ENCODE assay signal across 8 mouse cellular contexts in the genomic region with DNA sequence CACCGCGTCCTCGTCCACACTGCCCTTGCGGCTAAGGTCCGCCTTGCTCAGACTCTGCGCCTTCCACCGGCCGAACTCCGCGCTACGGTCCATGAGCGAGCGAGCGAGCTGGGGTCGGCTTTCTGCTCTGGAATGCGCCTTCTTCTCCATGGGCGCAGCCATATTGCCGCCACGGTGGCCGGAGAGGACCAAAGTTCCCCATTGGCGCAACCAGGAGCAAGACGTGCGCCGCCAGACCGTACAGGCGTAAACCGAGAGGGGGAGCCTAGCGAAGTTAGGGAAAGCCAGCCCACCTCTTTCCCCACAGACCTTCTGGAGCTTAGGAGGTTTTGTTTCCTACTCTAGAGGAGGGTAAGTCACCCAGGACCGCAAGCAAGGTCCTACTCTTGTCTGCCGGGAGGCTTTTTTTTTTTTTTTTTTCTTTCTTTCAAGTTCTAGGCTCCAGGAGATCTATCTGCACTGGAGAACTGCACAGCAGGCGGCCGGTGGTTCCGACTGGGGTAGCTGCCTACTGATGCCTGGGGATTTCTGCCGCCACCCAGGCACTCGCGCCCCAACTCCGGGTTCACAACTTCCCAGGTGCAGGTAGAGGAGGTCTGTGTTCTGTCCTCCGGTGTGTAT. TPM values are rescaled to one million over a fixed set of nuclear protein-coding genes. Genes with fewer than 3 reads are reported as not detected.
DNase-seq lines count a peak whose midpoint lies in the region; ATAC-seq and TF ChIP-seq lines count a peak whose summit lies in the region.

A gene (minus strand): TSS at position 171 of the 621 bp plus-strand sequence.

- no peak; the same call in 1 of the 2 replicates for TF ChIP-seq POLR2A in lung, adult 2 months (IDR thresholded peaks at IDR 0.05; ENCODE audit: borderline replicate concordance, extremely low read depth, low read depth, low read length)

- H3K4me1 ChIP-seq in ES-E14 (ENCODE audit: control insufficient read depth in 2 of 2, insufficient read depth in 2 of 2, low read length in 2 of 2, poor library complexity in 1 of 2), result no peaks in the 10 kb centered on the region
- H3K4me1 ChIP-seq in forebrain, embryonic 15.5 days, result peaks cover 10% of the 10 kb centered on the region
- H3K4me1 ChIP-seq in lung, adult 2 months (ENCODE audit: control insufficient read depth, insufficient read depth, low read length), result peaks cover 6% of the 10 kb centered on the region; the same call in 1 of the 2 replicates

- intact Hi-C loops in heart, postnatal 25 days (cut with DNase I), result loop anchor here (10.0 kb wide), 1 partner anchor 498 kb away; a partner anchor contains a TSS

- peaks cover 16% of the 10 kb centered on the region for H3K36me3 ChIP-seq in ES-E14 (ENCODE audit: control insufficient read depth, insufficient read depth, low read length, poor library complexity, severe bottlenecking)
- peaks cover 20% of the 10 kb centered on the region for H3K36me3 ChIP-seq in forebrain, embryonic 15.5 days

- peak within 1 kb of the TSS; percentile 94 to 99 for H3K4me3 ChIP-seq in ES-E14 (ENCODE audit: insufficient read depth in 1 of 2, low read depth in 1 of 2, low read length in 2 of 2, poor library complexity in 1 of 2, severe bottlenecking in 1 of 2)
- H3K4me3 ChIP-seq in forebrain, embryonic 15.5 days, result peak within 1 kb of the TSS; percentile 76
- peak within 1 kb of the TSS; percentile 80 for H3K4me3 ChIP-seq in lung, adult 2 months (replicated peaks; ENCODE audit: extremely low read depth, low read depth, low read length)

- peak within 1 kb of the TSS; percentile 88 for H3K27ac ChIP-seq in ES-E14 (ENCODE audit: insufficient read depth, low read depth, low read length, poor library complexity, severe bottlenecking)
- H3K27ac ChIP-seq in forebrain, embryonic 15.5 days (replicated peaks), result peak within 1 kb of the TSS; percentile 90

- peak; percentile 97 for ATAC-seq in forebrain, embryonic 15.5 days (replicated peaks)
- peak; percentile 88 for ATAC-seq in neutrophil, adult 5-6 weeks (ENCODE audit: extremely low read depth, insufficient number of reproducible peaks, low FRiP score, poor library complexity, severe bottlenecking)

- peak; percentile 50 for TF ChIP-seq CTCF in lung, adult 2 months (IDR thresholded peaks at IDR 0.05; ENCODE audit: insufficient read depth, low read length)

- peak; percentile 85 for DNase-seq in ES-E14 (ENCODE audit: low read depth, low spot score)
- peak; percentile 94 for DNase-seq in cerebellum, adult 11-12 months
- peak; percentile 89 for DNase-seq in heart, postnatal 25 days (ENCODE audit: low spot score)
- peak; percentile 95 to 99 for DNase-seq in layer of hippocampus, adult 18-20 months (ENCODE audit: low spot score in 2 of 2)
- DNase-seq in lung, adult 2 months, result peak; percentile 99
- DNase-seq in thymus, adult 18-20 months, result peak; percentile 89 to 91

- under 1% methylated on average over 38 of the region's 38 CpGs for WGBS in forebrain, embryonic 15.5 days
- WGBS in lung, adult 2 months, result under 1% methylated on average over 38 of the region's 38 CpGs

- H3K9ac ChIP-seq in ES-E14 (ENCODE audit: insufficient read depth, low read depth, low read length, poor library complexity, severe bottlenecking), result peak within 1 kb of the TSS; percentile 97
- H3K9ac ChIP-seq in forebrain, embryonic 15.5 days (replicated peaks), result peak within 1 kb of the TSS; percentile 75

- no peaks in the 10 kb centered on the region for H3K27me3 ChIP-seq in forebrain, embryonic 15.5 days

- no peaks in the 10 kb centered on the region for H3K9me3 ChIP-seq in ES-E14 (ENCODE audit: control insufficient read depth, insufficient read depth, low read depth, low read length)
- no peaks in the 10 kb centered on the region for H3K9me3 ChIP-seq in forebrain, embryonic 15.5 days

- peak within 1 kb of the TSS; percentile 57 for H3K4me2 ChIP-seq in forebrain, embryonic 15.5 days (replicated peaks)

- in situ Hi-C loops in ES-E14 (cut with MboI; ENCODE audit: low sequenced_read_pairs in 2 of 2, unreplicated experiment in 2 of 2), result no loop called here

TF ChIP-seq in ES-E14, 5 proteins besides CTCF, POLR2A, EP300 and RAD21:
- no peak for TF ChIP-seq CHD2 (IDR thresholded peaks at IDR 0.05; ENCODE audit: low read depth, low read length)
- TF ChIP-seq ZNF384 (IDR thresholded peaks at IDR 0.05; ENCODE audit: low read depth, low read length), result peak; percentile 58; the same call in 1 of the 2 replicates
- peak; percentile 83 for TF ChIP-seq HCFC1 (IDR thresholded peaks at IDR 0.05; ENCODE audit: borderline replicate concordance, insufficient read depth, low read length)
- TF ChIP-seq MAFK (IDR thresholded peaks at IDR 0.05; ENCODE audit: insufficient read depth, low read depth, low read length), result no peak
- 0 out of 2 replicates have a peak, but pooled peaks have one; percentile 2 for TF ChIP-seq ZC3H11A (IDR thresholded peaks at IDR 0.05; ENCODE audit: borderline replicate concordance, low read depth, low read length)

RNA-seq across cellular contexts. Expression of the gene that starts here (rescaled TPM):
- 20.7 and 25.1 TPM in 2 replicates for total RNA-seq in ES-E14 (2012; rRNA removed)
- polyA plus RNA-seq in forebrain, embryonic 15.5 days (2015; fragmentation: Nextera tagmentation; extraction: Ambion mirVana), result 14.1 and 16.4 TPM in 2 replicates
- 1 to 10 TPM; 5.1 to 6.6 TPM for total RNA-seq in heart, postnatal 25 days (2021)
- total RNA-seq in layer of hippocampus, adult 18-20 months (2021), result 10 to 100 TPM; 11.5 to 14.3 TPM
- 9.1 and 9.4 TPM in 2 replicates for polyA plus RNA-seq in lung, adult 2 months (2012; rRNA removed)
- 2.9 and 4.0 TPM in 2 replicates for total RNA-seq in neutrophil, adult 5-6 weeks (2017)

Comparison
In these comparisons a context has a peak if more than half of its experiments do, and no peak if none do; other contexts are left out.
1. Peak in every context shown above with its lines: DNase-seq, ATAC-seq, H3K4me3 ChIP-seq and H3K27ac ChIP-seq.